Mouse (Mus musculus): Measurements from ENCODE around the gene Mcoln2.

Mcoln2 gene

DNA sequence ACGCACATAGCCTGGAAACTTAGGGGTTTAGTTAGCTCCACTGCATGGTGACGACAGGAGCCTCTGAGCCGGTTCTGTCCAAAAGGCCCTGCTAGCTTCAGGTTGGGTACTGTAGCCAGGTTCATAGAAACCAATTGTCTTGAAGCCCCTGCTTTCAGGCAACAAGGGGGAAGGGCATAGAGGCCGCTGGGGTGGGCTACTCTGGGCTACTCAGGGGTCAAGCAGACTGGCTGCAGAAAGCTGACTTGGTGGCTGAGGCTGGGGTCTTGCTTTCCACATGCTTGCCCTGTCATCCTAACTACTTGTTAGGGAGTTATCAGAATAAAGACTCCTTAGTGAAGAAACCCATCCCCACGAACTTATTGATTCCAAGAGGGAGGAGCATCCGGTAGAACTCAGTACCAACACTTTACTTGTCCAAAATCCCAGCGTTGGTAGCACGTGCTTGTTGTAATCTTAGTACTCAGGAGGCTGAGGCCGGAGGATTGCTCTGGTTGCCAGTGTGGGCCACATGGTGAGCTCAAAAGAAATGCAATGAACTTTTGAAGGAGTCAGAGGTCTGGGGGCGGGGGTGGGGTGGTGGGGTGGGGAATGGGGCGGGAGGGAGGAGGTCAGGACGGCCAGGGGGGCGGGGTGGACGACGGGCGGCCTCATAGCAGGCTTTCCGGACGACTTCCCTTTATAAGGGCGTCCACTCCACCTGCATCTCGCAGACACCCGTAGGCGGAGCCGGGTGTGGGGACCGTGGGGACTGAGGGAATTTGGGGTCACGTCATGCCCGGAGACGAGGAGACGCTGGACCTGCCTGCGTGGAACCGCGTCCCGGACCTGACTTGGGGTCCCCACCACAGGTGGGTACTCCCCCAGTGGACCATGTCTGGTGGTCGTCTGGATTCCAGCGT, at the start of gene Mcoln2:
Mcoln2 (plus strand) TSS at position 678 of the 902 bp plus-strand sequence.
- no peak for DNase-seq

DNA sequence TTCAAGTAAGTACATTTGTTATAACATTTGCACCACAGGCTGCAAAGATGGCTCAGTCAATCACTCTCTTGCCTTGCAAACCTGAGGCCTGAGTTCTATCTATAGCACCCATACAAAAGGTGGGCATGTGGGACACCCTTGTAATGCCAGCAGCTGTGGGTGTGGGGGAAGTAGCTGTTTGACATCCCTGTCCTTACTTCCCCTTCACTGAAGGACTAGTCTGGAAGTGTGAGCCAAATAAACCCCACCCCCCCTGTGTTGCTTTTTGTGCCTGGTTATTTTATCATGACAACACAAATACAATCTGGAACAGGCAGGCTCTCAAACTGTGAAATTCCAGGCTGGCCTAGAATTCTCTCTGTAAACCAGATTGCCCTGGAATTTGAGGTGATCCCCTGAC, 49.7 kb upstream of the Mcoln2 start:
- DNase-seq, result no peak

DNA sequence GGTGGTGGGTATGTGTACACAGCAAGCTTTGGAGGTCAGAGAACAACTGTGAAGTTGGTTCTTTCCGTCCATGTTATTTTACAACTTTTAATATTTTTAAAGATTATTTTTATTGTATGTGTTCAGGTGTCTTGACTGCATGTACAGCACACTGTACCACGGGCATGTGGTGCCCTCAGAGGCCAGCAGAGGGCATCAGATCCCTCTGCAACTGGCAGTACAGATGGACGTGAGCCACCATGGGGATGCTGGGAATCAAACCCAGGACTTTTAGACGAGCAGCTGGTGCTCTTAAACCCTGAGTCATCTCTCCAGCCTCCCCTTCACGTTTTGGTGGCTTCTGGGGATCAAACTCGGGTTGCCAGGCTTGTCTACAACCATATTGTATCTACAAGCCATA, 47.6 kb upstream of the Mcoln2 start:
- peak; percentile 12 to 14 for DNase-seq

DNA sequence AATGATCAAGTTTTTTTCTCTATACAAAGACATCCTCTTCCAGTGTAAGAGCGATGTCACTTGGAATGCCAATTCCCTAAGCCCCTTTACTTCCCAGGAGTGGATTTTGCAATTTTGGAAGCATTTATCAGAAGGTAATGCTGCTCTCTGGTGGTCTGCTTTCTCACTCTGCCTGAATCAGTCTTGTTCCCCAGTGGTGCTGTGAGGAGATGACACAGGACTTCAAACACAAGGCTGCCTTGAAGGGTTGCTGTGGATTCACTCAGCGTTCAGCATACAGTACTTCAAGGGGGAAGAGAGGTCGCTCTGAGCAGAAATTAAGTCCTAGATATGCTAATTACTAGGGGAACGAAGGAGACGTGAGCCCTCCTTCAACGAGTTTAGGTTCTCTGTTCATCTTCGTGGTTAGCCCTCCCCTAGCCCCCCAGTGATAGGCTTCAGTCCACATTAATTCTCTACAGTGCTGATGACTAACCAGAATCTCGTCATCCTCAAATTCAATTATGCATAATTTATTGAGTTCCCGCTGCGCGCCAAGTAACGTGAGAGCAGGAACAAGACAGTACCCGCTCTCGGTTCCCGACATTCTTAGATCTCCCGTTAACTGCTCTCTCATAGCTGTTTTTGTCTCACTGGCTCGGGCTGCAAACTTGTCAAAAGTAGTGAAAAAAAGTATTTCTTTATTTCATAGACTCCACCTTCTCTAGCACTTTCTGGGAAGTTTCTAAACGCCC, 42.4 kb upstream of the Mcoln2 start:
- DNase-seq, result peak; percentile 28 to 40

DNA sequence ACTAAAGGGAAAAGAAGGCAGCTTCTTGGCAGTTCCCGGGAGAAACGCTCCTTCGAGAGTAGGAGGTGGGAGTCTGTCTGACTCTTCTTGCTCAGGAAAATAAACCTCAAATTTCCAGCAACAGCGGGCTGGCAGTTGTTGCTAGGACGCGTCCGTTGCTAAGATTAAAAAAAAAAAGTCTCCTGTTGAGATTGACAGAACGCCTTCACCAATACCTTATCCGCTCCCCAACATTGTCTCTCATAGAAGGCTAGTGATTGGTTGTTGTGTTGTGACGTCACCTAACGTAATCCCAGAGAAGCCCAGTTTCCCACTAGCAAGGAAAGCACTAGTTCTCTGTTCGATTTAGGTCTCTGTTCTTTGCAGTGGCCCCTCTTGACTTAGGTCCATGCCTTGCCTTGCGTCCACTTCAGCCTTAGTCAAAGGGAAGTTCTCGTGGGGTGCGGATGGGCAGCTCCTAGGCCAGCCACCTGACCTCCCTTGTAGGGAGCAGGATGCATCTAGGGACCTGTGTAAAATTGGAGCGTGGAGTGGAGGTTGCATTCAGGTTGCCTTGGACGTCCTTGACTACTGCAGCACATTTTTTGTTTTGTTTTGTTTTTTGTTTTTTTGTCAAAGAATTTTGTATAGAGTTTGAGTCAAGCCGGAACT, 41.6 kb upstream of the Mcoln2 start, which contains the start of gene Wdr63:
Wdr63 (minus strand) TSS at position 210 of the 651 bp plus-strand sequence.
- DNase-seq, result peak; percentile 85 to 88

DNA sequence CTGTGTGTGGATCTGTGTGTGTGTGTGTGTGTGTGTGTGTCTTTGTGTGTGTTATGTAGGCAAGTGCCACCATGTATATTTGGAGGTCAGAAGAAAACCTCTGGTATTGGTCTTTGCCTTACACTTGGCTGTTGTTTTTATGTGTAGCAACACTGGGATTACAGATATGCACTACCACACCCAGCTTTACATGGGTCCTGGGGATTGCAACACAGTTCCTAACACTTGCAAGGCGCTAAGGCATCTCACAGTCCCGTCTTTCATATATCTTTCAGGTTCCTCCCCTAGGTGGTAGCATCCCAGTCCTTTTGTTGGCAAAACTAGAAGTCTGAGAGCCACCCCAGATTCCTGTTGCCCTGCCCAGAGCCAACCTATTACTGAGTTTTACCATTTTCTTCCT, 40.7 kb upstream of the Mcoln2 start:
- DNase-seq, result no peak

DNA sequence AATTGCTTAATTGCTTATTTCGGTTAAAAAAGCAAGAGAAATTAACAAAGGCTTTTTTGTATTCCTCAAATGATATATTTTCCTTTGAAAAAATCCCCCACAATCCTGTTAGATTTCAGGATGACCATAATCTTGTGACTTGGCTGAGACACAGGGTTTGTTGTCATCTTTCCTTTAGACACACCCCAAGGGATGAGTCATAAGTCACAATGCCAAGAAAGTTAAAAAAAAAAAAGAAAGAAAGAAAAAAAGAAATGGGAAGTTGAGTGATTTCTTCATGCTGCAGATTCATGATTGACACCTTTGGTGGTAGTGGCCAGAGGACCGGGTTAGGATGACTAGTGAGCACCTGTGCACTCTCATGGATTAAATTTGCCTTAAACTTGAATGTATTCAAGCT, 39.3 kb upstream of the Mcoln2 start:
- DNase-seq, result no peak

DNA sequence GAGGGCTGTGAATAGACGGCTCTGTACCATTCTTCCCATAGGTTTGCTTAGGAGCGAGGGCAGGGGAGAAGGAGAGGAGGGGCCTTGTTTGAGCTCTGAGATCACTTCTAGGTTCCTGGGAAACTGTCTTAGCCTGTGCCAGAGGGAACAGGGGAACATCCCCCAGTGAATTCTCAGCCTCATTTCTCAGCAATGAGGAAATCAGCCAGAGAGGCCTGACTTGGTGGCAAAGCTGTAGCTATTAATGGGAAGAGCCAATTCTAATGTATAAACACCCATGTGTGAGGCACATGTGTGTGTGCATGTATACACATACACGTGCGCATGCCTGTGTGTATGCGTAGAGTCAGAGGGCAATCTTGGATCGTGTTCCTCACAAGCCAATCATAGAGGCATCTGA, 38.7 kb upstream of the Mcoln2 start:
- no peak for DNase-seq

DNA sequence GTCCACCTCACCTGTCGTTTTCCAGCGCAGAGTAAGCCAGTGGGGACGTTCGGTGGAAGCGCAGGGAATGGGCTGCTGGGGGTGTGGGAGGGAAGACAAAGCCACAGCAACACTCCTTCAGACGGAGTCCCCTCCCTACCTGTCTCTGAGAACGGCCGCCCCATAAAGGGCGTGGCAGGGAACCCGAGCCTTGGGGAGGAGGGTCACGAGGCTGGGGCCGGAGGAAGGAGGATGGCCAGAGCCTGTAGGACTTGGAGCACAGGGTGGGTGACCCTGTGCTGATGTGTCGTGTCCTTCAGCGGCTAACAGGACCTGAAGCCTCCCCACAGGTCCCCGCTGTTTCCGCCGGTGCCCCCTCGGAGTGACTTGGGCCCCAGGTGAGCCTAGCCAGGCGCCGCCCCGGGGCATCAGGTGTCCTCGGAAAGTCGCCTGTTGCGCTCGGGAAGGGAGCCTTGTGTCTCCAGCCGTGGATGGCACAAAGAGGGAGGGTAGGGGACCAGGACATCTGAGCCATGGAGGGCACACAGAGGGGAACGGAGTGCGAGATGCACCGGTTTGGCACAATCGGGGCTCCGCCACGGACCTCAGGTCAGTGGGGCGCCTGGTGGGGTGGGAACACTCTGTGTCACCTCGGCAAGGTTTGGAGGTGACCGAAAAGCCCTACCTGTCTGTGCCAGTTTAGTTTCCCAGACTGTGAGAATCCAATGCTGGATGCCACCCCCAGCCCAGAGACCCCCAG, 32.2 kb upstream of the Mcoln2 start, which contains the start of gene Mcoln3:
Mcoln3 (plus strand) TSS at position 193 of the 739 bp plus-strand sequence.
- no peak for DNase-seq

DNA sequence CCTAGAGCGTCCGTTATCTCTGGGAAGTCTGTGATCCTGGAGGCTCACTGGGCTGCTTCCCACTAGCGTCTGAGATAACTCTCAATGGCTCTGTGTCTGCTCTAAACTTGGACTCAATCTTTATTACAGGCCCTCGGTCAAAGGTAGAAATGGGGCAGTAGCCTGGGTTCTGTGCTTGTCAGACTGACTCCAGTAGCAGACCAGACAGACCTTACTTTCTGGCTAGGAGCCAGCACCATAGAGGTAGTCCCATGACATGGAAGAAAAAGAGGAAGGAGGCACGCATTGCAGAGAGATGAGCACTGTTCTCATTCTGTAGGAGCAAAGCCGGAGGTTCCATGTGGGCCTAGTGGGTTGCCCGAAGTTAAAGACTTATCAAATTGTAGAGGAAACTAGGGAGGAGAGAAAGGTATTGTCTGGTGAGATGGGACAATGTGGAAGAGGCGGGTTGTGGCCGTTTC, 31.6 kb upstream of the Mcoln2 start:
- DNase-seq, result peak in 1 of 2 experiments; percentile 11

DNA sequence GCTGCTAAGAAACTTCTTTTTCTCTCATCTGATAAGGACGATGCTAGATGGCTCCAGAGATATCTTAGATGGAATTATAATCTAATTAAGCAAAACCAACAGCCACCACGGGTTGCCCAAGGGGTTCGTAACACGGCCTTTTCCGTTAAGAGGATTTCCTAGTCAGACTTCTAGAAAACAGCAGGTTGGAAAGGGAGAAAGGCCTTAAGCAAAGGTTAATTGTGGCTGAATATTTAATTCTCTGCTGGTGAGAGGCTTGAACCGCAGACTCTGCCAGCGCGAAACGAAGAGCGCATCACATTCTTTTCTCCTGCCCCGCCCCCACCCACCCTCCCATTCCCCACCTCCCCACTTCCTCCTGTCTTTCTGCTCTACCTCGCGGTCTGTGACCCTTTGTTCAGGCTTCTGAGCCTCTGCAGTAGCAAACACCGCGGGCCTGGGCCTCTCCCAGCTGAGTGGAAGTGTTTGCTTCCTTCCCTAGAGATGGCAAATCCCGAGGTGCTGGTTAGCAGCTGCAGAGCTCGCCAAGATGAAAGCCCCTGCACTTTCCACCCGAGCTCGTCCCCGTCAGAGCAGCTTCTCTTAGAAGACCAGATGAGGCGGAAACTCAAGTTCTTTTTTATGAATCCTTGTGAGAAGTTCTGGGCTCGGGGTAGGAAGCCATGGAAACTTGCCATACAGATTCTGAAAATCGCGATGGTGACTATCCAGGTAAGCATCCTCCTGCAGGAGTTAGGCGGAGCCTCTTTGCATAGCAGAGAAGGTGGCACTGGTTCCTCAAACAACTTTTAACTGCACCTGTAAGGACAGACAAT, 28.1 kb upstream of the Mcoln2 start:
- no peak for DNase-seq

DNA sequence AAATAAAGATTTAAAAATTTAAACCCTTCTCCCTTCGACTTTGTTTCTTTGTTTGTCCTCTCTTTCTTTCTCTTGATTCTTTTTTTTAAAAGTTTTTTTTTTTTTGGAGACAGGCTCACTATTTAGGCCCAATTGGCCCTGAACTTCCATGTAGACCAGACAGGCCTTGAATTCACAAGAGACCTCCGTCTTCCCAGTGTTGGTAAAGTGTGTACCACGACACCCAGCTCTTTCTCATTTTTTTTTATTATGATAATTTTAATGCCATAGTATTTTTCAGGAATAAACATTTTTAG, 27.6 kb upstream of the Mcoln2 start:
- DNase-seq, result no peak

DNA sequence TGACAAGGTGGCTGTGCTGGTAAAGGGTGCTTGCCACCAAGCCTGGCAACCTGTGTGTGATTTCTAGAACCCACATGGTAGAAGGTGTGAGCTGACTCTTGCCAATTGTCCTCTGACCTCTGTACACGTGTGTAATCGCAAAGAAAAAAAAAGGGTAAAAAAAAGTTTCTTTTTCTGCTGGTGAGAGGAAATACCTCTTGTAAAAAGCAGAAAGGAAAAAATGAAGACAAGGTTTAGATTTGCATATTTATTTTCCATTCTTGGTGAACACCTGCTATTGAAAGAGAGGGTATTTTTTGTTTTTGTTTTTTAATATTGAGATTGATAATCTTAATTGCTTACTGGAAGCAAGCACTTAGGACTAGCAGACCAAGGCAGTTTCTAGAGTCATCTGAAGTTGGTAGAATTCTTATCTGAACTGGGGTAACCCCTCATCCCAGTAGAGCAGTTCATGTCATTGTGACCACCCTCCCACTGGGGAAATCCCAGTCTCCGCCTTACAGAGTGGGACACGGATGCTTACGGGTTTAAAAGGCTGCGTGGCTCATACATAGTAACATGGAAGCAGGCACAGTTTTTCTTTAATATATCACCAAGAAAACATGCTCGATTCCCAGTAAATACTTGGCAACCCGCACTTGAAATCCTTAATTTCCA, 26.7 kb upstream of the Mcoln2 start:
- DNase-seq, result no peak

DNA sequence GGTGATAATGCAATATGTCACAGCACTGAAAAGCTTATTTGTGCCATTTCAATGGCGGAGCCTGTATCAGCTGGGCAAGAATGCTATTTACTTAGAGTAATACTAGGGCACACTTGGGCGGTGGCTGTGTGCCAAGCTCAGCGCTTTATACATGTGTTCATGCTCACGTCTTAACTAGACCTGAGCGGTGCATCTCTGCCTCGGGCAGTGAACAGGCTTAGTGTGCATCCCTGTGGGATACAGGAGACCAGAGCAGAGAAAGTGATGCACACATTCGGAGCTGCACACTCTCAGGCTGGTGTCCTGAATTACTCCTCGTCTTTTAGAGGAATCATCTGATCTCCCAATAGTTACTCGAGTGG, 26.2 kb upstream of the Mcoln2 start:
- peak; percentile 20 to 32 for DNase-seq

DNA sequence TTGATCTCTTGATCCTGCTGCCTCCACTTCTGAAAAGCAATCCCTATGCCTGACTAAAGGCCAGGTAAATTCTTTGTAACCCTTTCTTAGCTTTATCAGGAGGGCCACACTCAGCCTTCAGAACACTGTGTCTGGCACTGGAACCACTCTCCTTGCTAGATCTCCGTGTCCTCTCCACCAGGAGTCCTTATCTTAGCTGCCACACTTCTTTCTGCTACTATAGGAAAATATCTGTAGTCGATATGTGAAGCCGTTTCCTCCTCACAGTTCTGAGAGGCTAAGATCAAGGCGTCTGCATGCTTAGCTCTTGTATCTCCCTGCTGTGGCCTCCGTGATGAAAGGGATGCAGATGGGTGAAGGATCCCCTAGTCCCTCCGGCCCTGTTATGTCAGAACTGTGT, 22.4 kb upstream of the Mcoln2 start:
- DNase-seq, result no peak

DNA sequence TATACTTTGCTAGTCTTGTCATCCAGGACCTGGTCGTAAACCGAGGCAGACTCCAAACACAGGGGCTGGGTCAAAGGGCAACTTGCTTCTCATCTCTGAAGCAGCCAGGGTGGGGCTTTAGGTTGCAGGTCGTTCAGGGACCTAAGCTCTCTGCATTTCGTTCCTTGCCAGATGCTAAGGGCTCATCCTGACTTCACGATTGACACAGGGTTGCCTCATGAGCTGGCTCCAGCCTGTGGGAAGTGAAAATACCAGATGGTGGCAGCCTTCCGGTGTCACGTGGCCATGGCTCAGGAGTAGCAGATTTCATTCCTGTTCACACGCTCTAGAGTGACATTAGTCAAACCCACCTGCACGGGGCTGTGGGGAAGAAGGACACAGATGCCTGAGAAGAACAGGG, 14.8 kb upstream of the Mcoln2 start:
- peak in 1 of 2 experiments; percentile 11 for DNase-seq

DNA sequence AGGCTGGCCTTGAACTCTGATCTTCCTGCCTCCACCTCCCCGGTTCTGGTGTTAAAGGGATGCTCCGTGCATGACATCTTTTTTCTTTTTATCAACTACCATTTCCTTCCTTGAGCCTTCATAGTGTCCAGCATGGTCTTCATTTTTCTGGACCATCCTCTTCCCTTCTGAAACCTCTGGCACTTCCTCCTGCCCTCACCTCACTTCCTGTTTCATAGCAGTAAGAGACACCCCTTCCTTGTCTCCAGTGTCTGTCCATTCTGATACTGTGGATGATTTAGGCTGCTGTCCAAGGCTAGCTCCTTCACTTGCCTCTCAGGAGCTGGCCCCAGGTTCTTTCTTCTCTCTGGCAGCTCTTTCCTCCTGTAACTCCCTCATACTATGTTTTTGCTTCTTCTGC, 14.2 kb upstream of the Mcoln2 start:
- DNase-seq, result no peak

DNA sequence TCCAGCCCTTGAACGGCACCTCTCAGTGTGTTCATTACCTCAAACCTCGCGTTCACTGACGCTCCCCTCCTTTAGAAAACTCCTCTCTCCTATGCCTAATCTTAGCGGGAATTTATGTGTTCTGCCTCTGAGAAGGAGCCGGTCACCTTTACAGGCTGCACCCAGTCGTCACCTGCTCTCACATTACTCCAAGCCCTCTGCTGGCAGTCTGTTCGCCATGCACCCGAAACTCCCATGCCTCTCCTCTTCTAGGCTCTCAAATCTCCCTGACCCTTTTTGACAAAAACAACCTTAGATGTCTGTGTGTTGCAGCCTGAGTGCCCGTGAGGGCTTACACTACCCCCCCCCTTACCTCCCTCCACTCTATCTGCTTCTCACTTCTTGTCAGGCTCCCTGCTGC, 13.2 kb upstream of the Mcoln2 start:
- peak in 1 of 2 experiments; percentile 23 for DNase-seq

DNA sequence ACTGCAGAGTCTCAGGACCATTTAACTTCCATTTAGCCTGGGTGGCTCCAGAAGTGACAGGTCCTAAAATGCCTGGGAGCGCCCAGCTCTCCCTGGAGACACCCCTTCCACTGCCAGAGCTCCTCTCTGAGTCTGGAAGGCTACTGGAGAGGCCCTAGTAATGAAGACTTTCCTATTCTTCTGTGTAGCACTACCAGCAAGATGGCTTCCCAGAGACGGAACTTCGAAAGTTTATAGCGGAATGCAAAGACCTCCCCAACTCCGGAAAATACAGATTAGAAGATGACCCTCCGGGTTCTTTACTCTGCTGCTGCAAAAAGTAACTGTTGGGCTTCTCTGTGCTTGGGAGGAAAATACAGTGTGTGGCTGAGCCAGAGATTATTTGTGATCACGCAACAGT, 9.4 kb upstream of the Mcoln2 start:
- no peak for DNase-seq

DNA sequence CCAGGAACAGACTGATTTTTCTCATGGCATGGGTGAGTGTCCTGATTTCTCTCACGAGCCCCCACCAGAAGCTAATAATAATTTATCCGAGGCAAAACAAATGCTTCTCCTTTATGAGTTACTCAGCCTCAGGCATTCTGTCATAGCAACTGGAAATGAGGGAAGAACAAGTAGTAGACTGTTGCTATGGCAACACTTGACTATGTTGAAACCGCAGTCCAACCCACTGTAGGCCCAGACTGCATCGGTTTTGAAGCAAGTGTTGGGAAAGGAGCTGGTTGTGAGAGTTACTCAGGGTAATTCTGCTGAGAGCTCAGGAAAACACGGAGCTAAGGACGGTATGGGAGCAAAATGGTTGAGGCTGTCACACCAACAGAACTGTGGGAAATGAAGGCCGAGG, 7.1 kb upstream of the Mcoln2 start:
- no peak for DNase-seq

DNA sequence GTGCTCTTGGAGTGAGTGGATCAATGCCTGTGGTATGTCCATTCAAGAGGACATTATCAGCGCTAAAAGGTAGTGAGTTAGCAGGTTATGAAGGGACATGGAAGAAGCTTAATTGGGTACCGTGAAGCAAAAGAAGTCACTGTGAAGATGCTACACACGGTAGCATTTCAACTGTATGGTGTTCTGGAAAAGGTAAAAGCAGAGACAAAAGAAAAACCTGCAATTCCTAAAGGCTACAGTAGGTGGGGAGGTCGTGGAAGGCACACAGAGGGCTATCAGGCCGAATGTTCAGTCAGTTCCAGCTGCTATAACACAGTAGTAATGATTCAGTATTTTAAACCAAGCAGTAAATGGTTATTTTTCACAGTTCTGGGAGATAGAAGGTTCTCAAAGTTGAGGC, 4.1 kb upstream of the Mcoln2 start:
- DNase-seq, result no peak
